Mouse (Mus musculus) retina, postnatal 7 days (tissue): ENCODE measurements around the gene Gns.

Experiments
- DNase-seq: peaks from one replicate; pipeline ENCODE4 v3.0.0-alpha.2; 2012; ENCODE audit warnings: low read depth, low spot score

Gene Gns

GRCm38 (mm10) chr10:121401005-121401404 lies 36.1 kb downstream of the Gns start:
- no peak for DNase-seq

- no peak for DNase-seq
Measured at GRCm38 (mm10) chr10:121403104-121403503, 38.2 kb downstream of the Gns start.

GRCm38 (mm10) chr10:121403946-121404345 lies 39.1 kb downstream of the Gns start:
- no peak for DNase-seq

GRCm38 (mm10) chr10:121409717-121410116 lies 44.8 kb downstream of the Gns start:
- DNase-seq, result peak; percentile 59

- DNase-seq, result no peak
Measured at GRCm38 (mm10) chr10:121411721-121412455, 47.0 kb downstream of the Gns start.

- no peak for DNase-seq
Measured at GRCm38 (mm10) chr10:121412824-121413223, 47.9 kb downstream of the Gns start.

- DNase-seq, result no peak
Measured at GRCm38 (mm10) chr10:121414127-121414526, 49.2 kb downstream of the Gns start.

GRCm38 (mm10) chr10:121418835-121419234 lies 53.9 kb downstream of the Gns start:
- DNase-seq, result no peak

GRCm38 (mm10) chr10:121419640-121420470 lies 55.0 kb downstream of the Gns start:
- no peak for DNase-seq

GRCm38 (mm10) chr10:121421023-121421422 lies 56.1 kb downstream of the Gns start:
- DNase-seq, result no peak

- DNase-seq, result no peak
Measured at GRCm38 (mm10) chr10:121421657-121422290, 56.9 kb downstream of the Gns start.

GRCm38 (mm10) chr10:121422294-121422693 lies 57.4 kb downstream of the Gns start:
- DNase-seq, result no peak

GRCm38 (mm10) chr10:121423541-121424349 lies 58.9 kb downstream of the Gns start:
- DNase-seq, result no peak

- DNase-seq, result no peak
Measured at GRCm38 (mm10) chr10:121424455-121424854, 59.6 kb downstream of the Gns start.

- no peak for DNase-seq
Measured at GRCm38 (mm10) chr10:121425079-121425478, 60.2 kb downstream of the Gns start.

- no peak for DNase-seq
Measured at GRCm38 (mm10) chr10:121425506-121426025, 60.7 kb downstream of the Gns start.

- no peak for DNase-seq
Measured at GRCm38 (mm10) chr10:121426458-121427070, 61.7 kb downstream of the Gns start.

- no peak for DNase-seq
Measured at GRCm38 (mm10) chr10:121427136-121427535, 62.2 kb downstream of the Gns start.

- no peak for DNase-seq
Measured at GRCm38 (mm10) chr10:121428011-121428711, 63.3 kb downstream of the Gns start.

- no peak for DNase-seq
Measured at GRCm38 (mm10) chr10:121429089-121429488, 64.2 kb downstream of the Gns start.
